Comparison of ENCODE assay signal across 8 mouse cellular contexts in the genomic region with DNA sequence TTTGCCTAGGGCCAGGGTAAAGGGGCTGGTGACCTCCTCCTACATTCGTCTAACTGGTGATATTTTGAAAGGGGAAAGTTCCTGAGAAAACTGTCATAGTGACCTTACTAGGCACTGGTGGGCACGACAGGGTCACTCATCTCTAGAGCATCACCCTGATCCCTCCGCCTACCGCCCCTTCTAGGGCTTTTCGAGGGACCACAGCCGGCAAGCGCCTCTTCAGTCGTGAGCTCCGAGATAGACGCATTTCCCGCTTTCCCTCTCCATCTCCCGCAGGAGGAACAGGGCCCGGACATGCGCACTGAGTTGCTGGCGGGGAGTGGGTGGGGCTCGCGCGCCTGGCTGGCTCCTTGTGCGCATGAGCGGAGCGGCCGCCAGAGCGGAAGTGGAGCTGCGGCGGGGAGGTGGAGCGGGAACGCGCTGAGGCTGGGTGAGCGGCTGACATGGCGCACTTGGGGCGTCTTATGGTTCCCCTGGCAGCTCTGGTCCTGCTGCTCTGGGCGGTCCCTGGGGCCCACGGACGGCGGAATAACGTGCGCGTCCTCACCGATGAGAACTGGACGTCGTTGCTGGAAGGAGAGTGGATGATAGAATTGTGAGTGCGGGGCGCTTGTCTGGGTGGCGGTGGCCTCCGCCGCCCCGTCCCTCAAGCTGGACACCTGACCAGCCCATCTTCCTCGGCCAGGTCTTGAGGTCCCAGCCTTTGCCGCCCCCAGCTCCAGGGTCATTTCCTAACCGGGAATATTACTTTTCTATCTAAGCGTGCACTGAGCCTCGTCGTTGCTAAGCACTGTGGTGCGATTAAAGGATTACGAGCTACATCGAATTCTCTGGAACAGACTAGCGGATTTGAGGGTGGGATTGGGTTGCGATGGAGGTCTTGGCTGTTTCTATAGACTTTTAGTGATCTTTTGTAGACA. TPM values are rescaled to one million over a fixed set of nuclear protein-coding genes. Genes with fewer than 3 reads are reported as not detected.
DNase-seq lines count a peak whose midpoint lies in the region; ATAC-seq and TF ChIP-seq lines count a peak whose summit lies in the region.

A gene (plus strand): TSS at position 370 of the 920 bp plus-strand sequence.

- peaks cover 12% of the 10 kb centered on the region; the same call in 1 of the 2 replicates for H3K4me1 ChIP-seq in E14TG2a.4 (replicated peaks; ENCODE audit: low read depth, low read length)
- H3K4me1 ChIP-seq in forebrain, embryonic 12.5 days, result peaks cover 17% of the 10 kb centered on the region
- H3K4me1 ChIP-seq in heart, postnatal 0 days (ENCODE audit: control insufficient read depth, insufficient read depth), result peaks cover 16% of the 10 kb centered on the region
- peaks cover 30% of the 10 kb centered on the region for H3K4me1 ChIP-seq in liver, embryonic 16.5 days (ENCODE audit: control insufficient read depth, low read depth, low read length)
- H3K4me1 ChIP-seq in neural tube, embryonic 13.5 days (replicated peaks), result peaks cover 29% of the 10 kb centered on the region
- H3K4me1 ChIP-seq in testis, adult 2 months (ENCODE audit: control insufficient read depth, insufficient read depth, low read length), result no peaks in the 10 kb centered on the region; the same call in 1 of the 2 replicates

- TF ChIP-seq POLR2A in testis, adult 2 months (IDR thresholded peaks at IDR 0.05; ENCODE audit: control insufficient read depth, low read depth, low read length), result peak; percentile 95

- peak within 1 kb of the TSS; percentile 88 for H3K9ac ChIP-seq in forebrain, embryonic 12.5 days
- peak within 1 kb of the TSS; percentile 82 for H3K9ac ChIP-seq in heart, postnatal 0 days (replicated peaks; ENCODE audit: low read depth, low read length)
- peak within 1 kb of the TSS; percentile 99 for H3K9ac ChIP-seq in liver, embryonic 16.5 days (ENCODE audit: low read depth, low read length)
- peak within 1 kb of the TSS; percentile 86 for H3K9ac ChIP-seq in neural tube, embryonic 13.5 days

- peak within 1 kb of the TSS; percentile 64 for H3K4me2 ChIP-seq in forebrain, embryonic 12.5 days
- H3K4me2 ChIP-seq in heart, postnatal 0 days (ENCODE audit: low read depth, low read length), result peak within 1 kb of the TSS; percentile 75
- H3K4me2 ChIP-seq in liver, embryonic 16.5 days (ENCODE audit: low read depth, low read length), result peak within 1 kb of the TSS; percentile 68
- peak within 1 kb of the TSS; percentile 74 for H3K4me2 ChIP-seq in neural tube, embryonic 13.5 days

- 1% methylated on average over 49 of the region's 58 CpGs for WGBS in forebrain, embryonic 12.5 days
- WGBS in heart, postnatal 0 days, result under 1% methylated on average over 58 of the region's 58 CpGs
- under 1% methylated on average over 58 of the region's 58 CpGs for WGBS in liver, embryonic 16.5 days (ENCODE audit: insufficient replicate concordance)
- WGBS in neural tube, embryonic 13.5 days, result under 1% methylated on average over 58 of the region's 58 CpGs

- TF ChIP-seq EP300 in heart, postnatal 0 days (IDR thresholded peaks at IDR 0.05; ENCODE audit: low read depth), result no peak

- TF ChIP-seq CTCF in E14TG2a.4 (conservative IDR thresholded peaks at IDR 0.05; ENCODE audit: low read length), result no peak
- TF ChIP-seq CTCF in heart, postnatal 0 days (IDR thresholded peaks at IDR 0.05; ENCODE audit: low read depth), result no peak
- TF ChIP-seq CTCF in testis, adult 2 months (IDR thresholded peaks at IDR 0.05; ENCODE audit: control insufficient read depth, insufficient read depth, insufficient replicate concordance, low read depth, low read length), result no peak

- H3K36me3 ChIP-seq in E14TG2a.4 (ENCODE audit: insufficient read depth, low read length), result peaks cover 12% of the 10 kb centered on the region
- peaks cover 3% of the 10 kb centered on the region for H3K36me3 ChIP-seq in forebrain, embryonic 12.5 days (replicated peaks)
- peaks cover 10% of the 10 kb centered on the region; the same call in 1 of the 2 replicates for H3K36me3 ChIP-seq in heart, postnatal 0 days (replicated peaks; ENCODE audit: control insufficient read depth, insufficient read depth, low read length)
- peaks cover 12% of the 10 kb centered on the region for H3K36me3 ChIP-seq in liver, embryonic 16.5 days (ENCODE audit: control insufficient read depth, insufficient read depth)
- H3K36me3 ChIP-seq in neural tube, embryonic 13.5 days, result peaks cover 7% of the 10 kb centered on the region
- H3K36me3 ChIP-seq in testis, adult 2 months (ENCODE audit: control insufficient read depth, insufficient read depth, low read length), result no peaks in the 10 kb centered on the region

- peaks cover 10% of the 10 kb centered on the region for H3K27me3 ChIP-seq in E14TG2a.4 (ENCODE audit: insufficient read depth, low read length)
- no peaks in the 10 kb centered on the region for H3K27me3 ChIP-seq in forebrain, embryonic 12.5 days
- no peaks in the 10 kb centered on the region for H3K27me3 ChIP-seq in heart, postnatal 0 days (ENCODE audit: control insufficient read depth, insufficient read depth, low read length)
- no peaks in the 10 kb centered on the region for H3K27me3 ChIP-seq in liver, embryonic 16.5 days (ENCODE audit: control insufficient read depth, insufficient read depth, low read depth, low read length)
- no peaks in the 10 kb centered on the region for H3K27me3 ChIP-seq in neural tube, embryonic 13.5 days
- H3K27me3 ChIP-seq in testis, adult 2 months (ENCODE audit: control insufficient read depth, insufficient read depth, low read length), result no peaks in the 10 kb centered on the region

- peak; percentile 98 for ATAC-seq in forebrain, embryonic 12.5 days (ENCODE audit: low FRiP score)
- ATAC-seq in heart, postnatal 0 days (ENCODE audit: insufficient read depth, low read depth), result peak; percentile 99
- ATAC-seq in liver, embryonic 16.5 days (ENCODE audit: low read depth), result peak; percentile 91
- ATAC-seq in neural tube, embryonic 13.5 days (ENCODE audit: low read depth), result peak; percentile 98

- DNase-seq in c-Kit-positive CD71-positive TER-119-positive erythroid progenitor cells, embryonic 14.5 days (ENCODE audit: low spot score), result peak; percentile 94
- peak; percentile 95 for DNase-seq in heart, postnatal 0 days (ENCODE audit: low spot score)
- peak; percentile 98 for DNase-seq in kidney, postnatal 4 days

- H3K27ac ChIP-seq in forebrain, embryonic 12.5 days, result peak within 1 kb of the TSS; percentile 82
- peak within 1 kb of the TSS; percentile 80 for H3K27ac ChIP-seq in heart, postnatal 0 days (ENCODE audit: low read depth)
- H3K27ac ChIP-seq in liver, embryonic 16.5 days (ENCODE audit: low read length), result peak within 1 kb of the TSS; percentile 95
- H3K27ac ChIP-seq in neural tube, embryonic 13.5 days (replicated peaks), result peak within 1 kb of the TSS; percentile 85
- H3K27ac ChIP-seq in testis, adult 2 months (ENCODE audit: control insufficient read depth, insufficient read depth, low read depth, low read length), result peak within 1 kb of the TSS; percentile 91

- no peaks in the 10 kb centered on the region for H3K9me3 ChIP-seq in E14TG2a.4 (ENCODE audit: low read length)
- no peaks in the 10 kb centered on the region for H3K9me3 ChIP-seq in forebrain, embryonic 12.5 days
- no peaks in the 10 kb centered on the region for H3K9me3 ChIP-seq in heart, postnatal 0 days (replicated peaks; ENCODE audit: control insufficient read depth, low read length)
- no peaks in the 10 kb centered on the region for H3K9me3 ChIP-seq in liver, embryonic 16.5 days (replicated peaks; ENCODE audit: control insufficient read depth, low read length)
- H3K9me3 ChIP-seq in neural tube, embryonic 13.5 days, result no peaks in the 10 kb centered on the region

- peak within 1 kb of the TSS; percentile 86 for H3K4me3 ChIP-seq in E14TG2a.4 (replicated peaks; ENCODE audit: low read length)
- peak within 1 kb of the TSS; percentile 76 for H3K4me3 ChIP-seq in forebrain, embryonic 12.5 days (replicated peaks)
- H3K4me3 ChIP-seq in heart, postnatal 0 days (ENCODE audit: low read depth, low read length), result peak within 1 kb of the TSS; percentile 88
- H3K4me3 ChIP-seq in liver, embryonic 16.5 days (ENCODE audit: low read depth, low read length), result peak within 1 kb of the TSS; percentile 97
- H3K4me3 ChIP-seq in neural tube, embryonic 13.5 days, result peak within 1 kb of the TSS; percentile 75
- peak within 1 kb of the TSS; percentile 97 for H3K4me3 ChIP-seq in testis, adult 2 months (ENCODE audit: control insufficient read depth, low read depth, low read length)

RNA-seq across cellular contexts. Expression of the gene that starts here (rescaled TPM):
- 126 and 129 TPM in 2 replicates for polyA plus RNA-seq in forebrain, embryonic 12.5 days (2016; fragmentation: Nextera tagmentation; extraction: Ambion mirVana)
- 42.9 and 57.4 TPM in 2 replicates for total RNA-seq in heart, postnatal 0 days (2014; rRNA removed; ENCODE audit: low replicate concordance)
- 69.8 and 80.4 TPM in 2 replicates for polyA plus RNA-seq in heart, postnatal 0 days (2015; fragmentation: Nextera tagmentation; extraction: Ambion mirVana)
- 103 and 118 TPM in 2 replicates for polyA plus RNA-seq in liver, embryonic 16.5 days (2015; fragmentation: Nextera tagmentation; extraction: Ambion mirVana)
- polyA plus RNA-seq in neural tube, embryonic 13.5 days (2015; fragmentation: Nextera tagmentation; extraction: Ambion mirVana), result 139 and 155 TPM in 2 replicates
- 10.8 and 14.1 TPM in 2 replicates for polyA plus RNA-seq in testis, adult 2 months (2012; rRNA removed)

Comparison
In these comparisons a context has a peak if more than half of its experiments do, and no peak if none do; other contexts are left out.
1. Peak in every context shown above with its lines: DNase-seq, ATAC-seq, H3K4me3 ChIP-seq and H3K27ac ChIP-seq.